Mouse (Mus musculus) CD4-positive, CD25-positive, alpha-beta regulatory T cell, adult 9 weeks (primary cell): ENCODE data around the gene Ccdc138. TPM values are rescaled to one million over a fixed set of nuclear protein-coding genes. Genes with fewer than 3 reads are reported as not detected.

Experiments used
- polyA plus RNA-seq: library from polyadenylated mRNA; unstranded; fragments of 100-300 nt; shearing (Covaris generic); gene quantifications from one replicate; pipeline ENCODE4 v1.2.1, GENCODE M21; 2017

The Ccdc138 gene
- polyA plus RNA-seq: 3.3 TPM

DNA sequence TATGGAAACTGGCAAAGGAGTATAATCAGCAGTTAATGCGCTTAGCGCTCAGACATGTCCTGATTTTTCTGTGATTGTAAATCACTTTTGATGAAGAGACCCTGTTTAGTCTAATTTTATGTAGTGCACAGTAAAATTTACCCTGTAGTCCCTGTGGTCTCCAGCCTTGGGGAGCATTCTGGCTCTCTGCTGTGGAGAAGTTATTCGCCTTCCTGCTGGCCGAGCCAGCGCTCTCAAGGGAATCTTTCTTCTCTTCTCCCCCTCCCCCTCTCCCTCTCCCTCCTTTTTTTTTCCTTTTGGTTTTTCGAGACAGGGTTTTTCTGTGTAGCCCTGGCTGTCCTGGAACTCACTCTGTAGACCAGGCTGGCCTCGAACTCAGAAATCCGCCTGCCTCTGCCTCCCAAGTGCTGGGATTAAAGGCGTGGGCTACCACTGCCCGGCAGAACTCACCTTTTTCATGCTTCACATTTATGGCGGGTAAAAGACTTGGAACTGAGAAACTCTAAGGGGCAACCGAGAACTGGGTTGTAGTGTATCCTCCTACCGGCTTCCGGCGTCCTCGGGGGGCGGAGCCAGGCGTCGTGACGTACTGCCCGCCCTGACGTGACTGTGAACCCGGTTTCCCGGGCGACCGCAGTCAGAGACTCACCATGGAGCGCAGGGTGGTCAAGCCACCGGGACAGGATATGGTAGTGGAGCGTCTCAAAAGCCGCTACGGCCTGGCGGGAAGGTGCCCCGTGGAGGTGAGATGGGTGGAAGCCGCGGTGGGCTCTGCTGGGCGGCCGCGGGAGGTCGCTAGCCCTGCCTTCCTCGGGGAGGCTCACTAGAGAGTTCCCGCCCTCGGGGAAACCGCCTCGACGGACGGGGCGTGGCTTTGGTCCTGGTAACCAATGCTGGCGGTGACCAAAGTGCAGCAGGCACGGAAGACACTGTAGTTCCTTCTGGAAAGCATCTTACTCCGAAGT lies at the start of gene Ccdc138:
TSS of gene Ccdc138 (plus strand) at position 629 of the 965 bp plus-strand sequence.

Other genes starting within 250 kb of the Ccdc138 start
- gene Gcc2, start 242.5 kb upstream of the Ccdc138 start, polyA plus RNA-seq: 90.0 TPM
- 118 TPM for gene Lims1, start 174.5 kb upstream of the Ccdc138 start, polyA plus RNA-seq
- gene Ranbp2, start 51.0 kb upstream of the Ccdc138 start, polyA plus RNA-seq: 77.4 TPM
- not detected for gene Edar, start 177.7 kb downstream of the Ccdc138 start, polyA plus RNA-seq
- gene Gm17542, start 220.3 kb downstream of the Ccdc138 start, polyA plus RNA-seq: not detected